Mouse (Mus musculus) forebrain, embryonic 14.5 days (tissue): Measurements from ENCODE around the gene Tmtc3. TPM values are rescaled to one million over a fixed set of nuclear protein-coding genes. Genes with fewer than 3 reads are reported as not detected.

Source experiments
- ATAC-seq: fragments of 200-750 bp; cut with Nextera tagmentation; 2 replicates; pipeline ENCODE4 v1.8.0; 2017; ENCODE audit warnings: mild to moderate bottlenecking, moderate library complexity
- DNase-seq: peaks from one replicate; pipeline ENCODE4 v3.0.0-alpha.2; 2015; ENCODE audit warnings: low spot score
- H3K27ac ChIP-seq: fragments of 300-500 bp; sonication (generic); 2 replicates; pipeline ENCODE4 v1.5.1; 2014; ENCODE audit warnings: low read depth, mild to moderate bottlenecking, control low read depth, low read length, moderate library complexity
- H3K27me3 ChIP-seq: fragments of 300-500 bp; sonication (generic); replicated peaks from 2 replicates; pipeline ENCODE4 v1.6.1; 2014; ENCODE audit warnings: low read length, control low read depth, mixed read lengths; ENCODE audit not compliant: control insufficient read depth, insufficient read depth
- H3K36me3 ChIP-seq: fragments of 300-500 bp; sonication (generic); 2 replicates; pipeline ENCODE4 v1.6.1; 2014; ENCODE audit warnings: low read length, control low read depth; ENCODE audit not compliant: control insufficient read depth, insufficient read depth
- H3K4me1 ChIP-seq: fragments of 300-500 bp; sonication (generic); 2 replicates; pipeline ENCODE4 v1.6.1; 2014; ENCODE audit warnings: antibody characterized with exemption, low read length, control low read depth; ENCODE audit not compliant: control insufficient read depth, insufficient read depth
- H3K4me2 ChIP-seq: fragments of 300-500 bp; sonication (generic); 2 replicates; pipeline ENCODE4 v1.6.1; 2014; ENCODE audit warnings: mild to moderate bottlenecking, control low read depth, low read length
- H3K4me3 ChIP-seq: fragments of 300-500 bp; sonication (generic); 2 replicates; pipeline ENCODE4 v1.5.1; 2014; ENCODE audit warnings: low read depth, low read length, control low read depth
- H3K9ac ChIP-seq: fragments of 300-500 bp; sonication (generic); 2 replicates; pipeline ENCODE4 v1.6.1; 2014; ENCODE audit warnings: mild to moderate bottlenecking, low read length, control low read depth, moderate library complexity
- H3K9me3 ChIP-seq: fragments of 300-500 bp; sonication (generic); replicated peaks from 2 replicates; pipeline ENCODE4 v1.6.1; 2016; ENCODE audit warnings: low read length, control low read depth, mixed read lengths; ENCODE audit not compliant: control insufficient read depth
- WGBS: fragments of 180-500 bp; shearing (Covaris S2); extraction: QIAGEN DNeasy Blood & Tissue Kit; methylation state at CpG from one replicate; pipeline ENCODE4 v1.1.7; 2014; 5-methylcytosine and 5-hydroxymethylcytosine counted together
- polyA plus RNA-seq: library from polyadenylated mRNA; unstranded; fragments of >200 nt; fragmentation: Nextera tagmentation; extraction: Ambion mirVana; gene quantifications from 2 replicates; pipeline ENCODE4 v1.2.1, GENCODE M21; 2014

Tmtc3 gene
- 6.6 and 9.7 TPM in 2 replicates for polyA plus RNA-seq

DNA sequence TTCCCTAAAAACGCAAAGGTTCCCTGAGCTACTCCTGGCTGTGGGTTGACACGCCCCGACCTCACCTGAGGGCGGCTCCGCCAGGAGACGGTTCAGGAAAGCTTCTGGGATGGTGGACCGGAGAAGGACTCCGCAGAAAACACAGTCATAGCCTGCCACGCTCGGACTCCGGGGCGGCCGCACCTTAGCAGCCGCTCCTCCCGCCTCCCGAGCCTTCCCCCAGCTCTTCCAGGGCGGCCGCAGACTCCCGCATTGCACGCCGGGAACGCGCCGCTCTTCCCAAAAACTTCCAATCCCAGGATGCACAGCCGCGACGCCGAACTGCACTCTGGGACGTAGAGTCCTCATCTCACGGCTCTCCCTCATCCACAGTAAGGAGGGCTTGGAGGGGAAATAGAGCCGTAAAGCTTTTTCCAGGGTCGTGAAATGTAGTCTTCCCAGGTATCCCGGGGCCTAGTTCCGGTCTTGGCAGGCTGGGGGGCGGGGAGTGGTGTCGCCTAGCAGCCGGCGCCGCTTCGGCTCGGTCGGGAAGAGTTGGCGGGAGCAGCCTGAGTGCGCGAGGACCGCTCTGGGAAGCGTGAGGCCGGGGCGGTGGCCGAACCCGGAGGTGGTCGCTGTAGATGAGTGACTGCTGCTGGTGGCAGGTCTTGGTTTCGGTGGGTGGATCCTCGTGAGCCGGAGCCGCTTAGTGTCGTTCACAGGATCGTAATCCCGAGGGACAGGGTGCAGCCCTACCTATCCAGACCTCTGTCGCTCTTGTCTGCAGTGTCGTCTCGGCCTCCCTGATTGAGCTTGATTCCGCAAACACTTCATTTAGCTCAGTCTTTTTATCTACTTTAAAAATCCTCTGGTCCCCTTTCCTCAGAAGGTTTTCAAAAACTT lies at the start of gene Tmtc3, which contains the start of gene Cep290:
Tmtc3 (minus strand) TSS at position 254 of the 882 bp plus-strand sequence.
Cep290 (plus strand) TSS at position 462 of the 882 bp plus-strand sequence.
- H3K36me3 ChIP-seq, result no peaks in the 10 kb centered on the region
- peak; percentile 98 for ATAC-seq

DNA sequence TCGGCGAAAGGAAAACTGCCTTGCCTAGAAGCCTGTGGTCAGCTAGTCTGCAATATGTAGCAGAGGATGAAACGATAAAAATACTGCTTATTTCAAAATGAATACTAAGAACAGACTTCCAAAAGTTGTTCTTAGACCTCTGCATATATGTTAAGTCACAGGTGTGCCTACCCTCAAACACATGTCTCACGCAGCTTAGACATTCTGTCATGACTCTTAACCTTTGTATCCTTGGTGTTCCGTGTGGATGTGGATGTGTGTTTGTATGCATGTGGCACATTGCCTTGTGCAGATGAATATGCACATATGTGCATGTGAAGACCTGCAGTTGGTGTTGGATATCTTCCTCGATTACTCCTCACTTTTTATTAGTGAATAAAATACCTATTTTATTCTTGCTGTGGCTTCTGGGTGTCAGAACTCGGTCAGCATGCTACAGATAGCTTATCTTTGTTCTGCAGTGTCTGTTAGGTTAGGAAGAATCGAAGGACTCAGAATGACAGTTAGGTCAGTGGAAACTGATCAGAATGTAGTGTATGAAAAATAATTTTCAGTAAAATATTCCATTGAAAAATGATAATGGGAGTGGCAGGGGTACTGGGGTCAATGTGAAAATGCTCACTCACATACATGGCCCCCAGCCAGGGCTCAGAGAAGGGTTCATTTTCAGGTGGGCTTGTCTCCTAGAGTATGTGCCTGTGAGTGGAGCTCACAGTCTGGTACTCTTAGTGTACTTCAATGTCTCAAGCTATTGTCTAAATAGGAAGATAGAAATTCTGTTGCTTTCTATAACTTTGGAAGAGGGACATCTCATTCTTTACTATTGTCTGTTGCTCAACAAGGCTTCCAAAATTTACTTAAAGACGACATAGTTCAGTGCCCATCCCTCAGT lies 37.6 kb upstream of the Tmtc3 start:
- H3K4me2 ChIP-seq, result no peak overlapping the region
- H3K9me3 ChIP-seq, result no peaks in the 10 kb centered on the region
- H3K4me1 ChIP-seq, result no peaks in the 10 kb centered on the region
- 93% methylated on average over 9 of the region's 9 CpGs for WGBS
- no peak overlapping the region for H3K4me3 ChIP-seq
- H3K36me3 ChIP-seq, result peaks cover 9% of the 10 kb centered on the region; the same call in 1 of the 2 replicates
- ATAC-seq, result no peak
- DNase-seq, result no peak
- H3K27ac ChIP-seq, result no peak overlapping the region
- no peaks in the 10 kb centered on the region for H3K27me3 ChIP-seq
- no peak overlapping the region for H3K9ac ChIP-seq

More for the DNA sequence above, at the start of gene Tmtc3, which contains the start of gene Cep290:
- Histone ChIP-seq H3K27ac (0 out of 2 replicates have a peak within 1 kb of the TSS, but pooled peaks have one; percentile 48), H3K9me3 (no peaks in the 10 kb centered on the region), H3K9ac (peak within 1 kb of the TSS; percentile 84), H3K4me2 (peak within 1 kb of the TSS; percentile 79), H3K4me3 (peak within 1 kb of the TSS; percentile 83), H3K4me1 (no peaks in the 10 kb centered on the region; the same call in 1 of the 2 replicates), H3K27me3 (no peaks in the 10 kb centered on the region)
- WGBS, result under 1% methylated on average over 61 of the region's 63 CpGs
- peak; percentile 99 for DNase-seq

DNA sequence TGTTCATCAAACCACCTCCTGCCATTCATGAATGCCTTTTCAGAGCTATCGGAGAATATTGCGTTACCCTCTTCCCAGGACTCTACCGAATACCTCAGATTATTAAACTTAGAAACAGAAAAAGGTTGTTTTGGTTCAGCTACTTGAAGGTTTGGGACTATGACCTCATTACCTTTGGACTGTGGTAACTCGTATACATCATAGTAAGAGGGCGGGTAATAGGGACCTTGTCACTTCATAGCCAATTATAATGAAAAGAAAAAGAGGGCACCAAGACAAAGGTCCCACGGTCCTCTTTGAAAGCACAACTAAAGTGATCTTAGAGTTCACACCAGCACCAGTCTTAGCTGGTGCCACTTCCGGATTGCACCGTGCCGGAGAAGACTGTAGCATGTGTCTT lies 35.2 kb upstream of the Tmtc3 start:
- H3K4me2 ChIP-seq, result no peak overlapping the region
- H3K36me3 ChIP-seq, result peaks cover 15% of the 10 kb centered on the region; the same call in 1 of the 2 replicates
- H3K27ac ChIP-seq, result no peak overlapping the region
- DNase-seq (no peak), ATAC-seq (no peak)
- no peaks in the 10 kb centered on the region for H3K4me1 ChIP-seq
- H3K4me3 ChIP-seq, result no peak overlapping the region
- H3K27me3 ChIP-seq, result no peaks in the 10 kb centered on the region
- H3K9me3 ChIP-seq, result no peaks in the 10 kb centered on the region
- WGBS, result 53% methylated on average over 9 of the region's 9 CpGs
- H3K9ac ChIP-seq, result no peak overlapping the region

DNA sequence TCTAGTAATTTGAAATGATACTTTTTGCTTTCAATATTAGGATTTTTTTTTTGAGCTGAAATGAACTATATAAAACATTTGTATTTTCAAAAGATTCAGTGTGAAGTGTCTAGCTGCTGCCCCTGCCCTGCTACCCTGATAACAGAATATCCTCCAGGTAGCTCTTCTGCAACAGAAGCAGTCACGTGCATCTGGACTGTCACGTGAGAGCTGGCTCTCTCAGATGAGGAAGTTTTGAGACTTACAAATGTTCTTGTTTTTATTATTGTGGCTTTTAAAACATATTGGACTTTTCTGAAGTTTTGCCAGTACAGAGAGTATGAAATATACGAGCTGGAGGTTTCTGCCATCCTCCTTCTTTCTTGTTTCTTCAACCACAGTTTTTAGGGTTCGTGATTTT lies 34.5 kb upstream of the Tmtc3 start:
- H3K9me3 ChIP-seq, result no peaks in the 10 kb centered on the region
- no peak overlapping the region for H3K4me3 ChIP-seq
- H3K9ac ChIP-seq, result no peak overlapping the region
- no peaks in the 10 kb centered on the region for H3K4me1 ChIP-seq
- H3K4me2 ChIP-seq, result no peak overlapping the region
- H3K27me3 ChIP-seq, result no peaks in the 10 kb centered on the region
- H3K27ac ChIP-seq, result no peak overlapping the region
- no peak for DNase-seq
- no peak for ATAC-seq
- WGBS, result 88% methylated on average over 4 of the region's 4 CpGs
- H3K36me3 ChIP-seq, result peaks cover 15% of the 10 kb centered on the region; the same call in 1 of the 2 replicates

DNA sequence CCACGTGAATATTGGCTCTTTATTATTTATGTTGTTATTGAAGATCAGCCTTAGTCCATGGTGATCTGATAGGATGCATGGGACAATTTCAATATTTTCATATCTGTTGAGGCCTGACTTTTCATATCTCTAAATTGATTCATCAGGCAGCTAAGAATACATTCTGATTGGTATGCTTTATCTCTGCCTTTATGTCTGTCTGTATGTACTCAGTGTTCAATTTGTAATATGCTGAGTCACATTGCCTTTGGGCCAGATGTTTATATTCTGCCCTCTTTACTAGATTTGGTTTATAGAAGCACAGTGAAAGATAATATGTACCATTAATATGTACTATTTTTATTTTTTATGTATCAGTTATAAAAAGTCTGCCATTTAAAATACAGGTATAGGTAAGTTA lies 21.0 kb upstream of the Tmtc3 start:
- no peak for ATAC-seq
- Histone ChIP-seq H3K4me1 (no peaks in the 10 kb centered on the region), H3K9me3 (no peaks in the 10 kb centered on the region), H3K4me2 (no peak overlapping the region), H3K27ac (no peak overlapping the region), H3K9ac (no peak overlapping the region), H3K27me3 (no peaks in the 10 kb centered on the region), H3K36me3 (peaks cover 24% of the 10 kb centered on the region), H3K4me3 (no peak overlapping the region)
- WGBS, result 86% methylated on average over 1 of the region's 1 CpGs
- no peak for DNase-seq

DNA sequence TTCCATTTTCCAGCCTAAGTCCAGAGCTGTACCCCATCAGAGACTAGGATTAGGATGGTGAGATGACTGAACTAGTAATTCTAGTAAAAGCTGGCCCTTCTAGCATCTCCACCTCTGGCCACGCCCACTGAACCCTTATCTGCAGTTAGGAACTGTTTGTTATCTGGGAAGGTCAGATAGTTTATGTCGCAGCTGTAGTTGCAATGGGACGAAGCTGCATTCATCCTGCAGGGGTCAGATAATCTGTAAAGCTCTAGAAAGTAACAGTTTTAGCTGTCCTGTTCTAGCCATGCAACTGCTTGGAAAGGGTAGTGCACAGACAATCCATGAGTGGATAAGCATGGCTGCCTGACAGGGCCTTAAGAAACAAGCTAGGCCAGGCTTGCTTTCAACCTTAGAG lies 11.2 kb upstream of the Tmtc3 start:
- Histone ChIP-seq H3K4me1 (no peaks in the 10 kb centered on the region), H3K9me3 (no peaks in the 10 kb centered on the region), H3K36me3 (peaks cover 39% of the 10 kb centered on the region), H3K27me3 (no peaks in the 10 kb centered on the region), H3K27ac (no peak overlapping the region), H3K9ac (no peak overlapping the region), H3K4me2 (no peak overlapping the region), H3K4me3 (no peak overlapping the region)
- 93% methylated on average over 3 of the region's 3 CpGs for WGBS
- ATAC-seq, result no peak
- DNase-seq, result no peak

DNA sequence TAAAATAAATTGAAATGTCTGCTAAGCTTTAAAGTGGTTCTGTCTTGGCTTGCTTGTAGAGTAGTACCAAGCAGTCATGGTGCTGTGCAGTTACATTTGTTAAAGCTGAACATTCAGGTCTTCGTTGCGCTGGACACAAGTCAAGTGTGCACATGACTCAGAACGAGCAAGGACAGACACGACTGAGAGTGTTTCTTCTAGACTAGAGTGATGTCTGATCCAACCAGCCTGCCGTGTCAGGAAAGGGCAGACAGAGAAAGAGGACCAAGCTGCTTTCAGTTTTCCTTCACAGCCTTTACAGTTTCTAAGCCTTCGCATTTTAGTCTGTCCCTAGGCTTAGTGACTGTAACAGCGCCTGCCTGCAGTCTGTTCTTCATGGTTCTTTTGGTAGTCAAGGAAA lies 4.8 kb upstream of the Tmtc3 start:
- Histone ChIP-seq H3K4me3 (no peak overlapping the region), H3K4me2 (no peak overlapping the region), H3K4me1 (no peaks in the 10 kb centered on the region; the same call in 1 of the 2 replicates), H3K36me3 (peaks cover 18% of the 10 kb centered on the region; the same call in 1 of the 2 replicates), H3K9me3 (no peaks in the 10 kb centered on the region), H3K27me3 (no peaks in the 10 kb centered on the region), H3K27ac (no peak overlapping the region), H3K9ac (no peak overlapping the region)
- 91% methylated on average over 7 of the region's 7 CpGs for whole genome bisulfite sequencing
- DNase-seq (no peak), ATAC-seq (no peak)

DNA sequence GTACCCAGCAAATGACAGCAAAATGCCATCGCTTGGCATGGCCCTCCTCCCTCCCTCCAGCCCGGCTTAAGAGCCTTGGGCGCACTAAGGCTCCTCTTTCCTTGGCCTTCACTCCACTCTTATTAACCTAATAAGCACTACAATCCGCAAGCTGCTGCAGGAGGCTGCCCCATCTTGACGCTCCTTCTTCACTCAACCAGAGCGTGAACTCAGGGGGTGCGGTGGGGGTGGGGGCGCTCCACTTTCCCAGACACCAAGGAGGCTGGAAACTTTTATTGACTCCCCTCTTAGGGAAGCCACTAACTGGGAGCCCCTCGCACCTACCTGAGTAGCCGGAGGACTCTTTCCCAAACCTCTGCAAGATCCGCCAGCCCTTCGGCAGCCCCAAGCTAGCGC lies 451 bp downstream of the Tmtc3 start:
- ATAC-seq, result no peak
- H3K9ac ChIP-seq, result peak overlapping the region; percentile 84

More for the DNA sequence above, 451 bp downstream of the Tmtc3 start:
- no peaks in the 10 kb centered on the region for H3K9me3 ChIP-seq
- no peaks in the 10 kb centered on the region for H3K27me3 ChIP-seq
- peak overlapping the region; percentile 83 for H3K4me3 ChIP-seq
- 0 out of 2 replicates have a peak overlapping the region, but pooled peaks have one; percentile 48 for H3K27ac ChIP-seq
- peak overlapping the region; percentile 77 for H3K4me2 ChIP-seq
- H3K4me1 ChIP-seq, result no peaks in the 10 kb centered on the region; the same call in 1 of the 2 replicates
- under 1% methylated on average over 13 of the region's 13 CpGs for WGBS
- peak; percentile 40 for DNase-seq
- no peaks in the 10 kb centered on the region for H3K36me3 ChIP-seq
